Mouse (Mus musculus): ENCODE results near the gene Taf10.
"Not testable (repeated sequence)": the region's sequence is repeated elsewhere in the genome, so short reads cannot be mapped to it uniquely, and the experiment has no call there.

- TF ChIP-seq CTCF (IDR thresholded peaks at IDR 0.05; ENCODE audit: low read depth); EP300 (optimal IDR thresholded peaks at IDR 0.05): not testable (repeated sequence)
Observed at GRCm38 (mm10) chr7:105743246-105743925, 775 bp downstream of the Taf10 start.
